Mouse (Mus musculus) midbrain, embryonic 14.5 days (tissue): ENCODE results near the gene Pycr1. TPM values are rescaled to one million over a fixed set of nuclear protein-coding genes. Genes with fewer than 3 reads are reported as not detected.

Experiments
- ATAC-seq: fragments of 200-750 bp; cut with Nextera tagmentation; 2 replicates; pipeline ENCODE4 v1.8.0; 2017; ENCODE audit warnings: moderate number of reproducible peaks, moderate library complexity; ENCODE audit not compliant: low FRiP score, low TSS enrichment
- DNase-seq: peaks from one replicate; pipeline ENCODE4 v3.0.0-alpha.2; 2015
- H3K27ac ChIP-seq: fragments of 300-500 bp; sonication (generic); replicated peaks from 2 replicates; pipeline ENCODE4 v1.5.1; 2014; ENCODE audit warnings: mild to moderate bottlenecking, low read depth, low read length, moderate library complexity
- H3K27me3 ChIP-seq: fragments of 300-500 bp; sonication (generic); 2 replicates; pipeline ENCODE4 v1.6.1; 2014; ENCODE audit warnings: low read length, control low read depth, mixed read lengths; ENCODE audit not compliant: control insufficient read depth, insufficient read depth
- H3K36me3 ChIP-seq: fragments of 300-500 bp; sonication (generic); 2 replicates; pipeline ENCODE4 v1.6.1; 2014; ENCODE audit warnings: low read length, control low read depth; ENCODE audit not compliant: control insufficient read depth, insufficient read depth
- H3K4me1 ChIP-seq: fragments of 300-500 bp; sonication (generic); 2 replicates; pipeline ENCODE4 v1.6.1; 2014; ENCODE audit warnings: mild to moderate bottlenecking, antibody characterized with exemption, low read length, control low read depth; ENCODE audit not compliant: control insufficient read depth, insufficient read depth
- H3K4me2 ChIP-seq: fragments of 300-500 bp; sonication (generic); 2 replicates; pipeline ENCODE4 v1.6.1; 2014; ENCODE audit warnings: mild to moderate bottlenecking, low read length, moderate library complexity
- H3K4me3 ChIP-seq: fragments of 300-500 bp; sonication (generic); replicated peaks from 2 replicates; pipeline ENCODE4 v1.5.1; 2014; ENCODE audit warnings: low read depth, low read length
- H3K9ac ChIP-seq: fragments of 300-500 bp; sonication (generic); replicated peaks from 2 replicates; pipeline ENCODE4 v1.6.1; 2014; ENCODE audit warnings: mild to moderate bottlenecking, low read length, moderate library complexity
- H3K9me3 ChIP-seq: fragments of 300-500 bp; sonication (generic); 2 replicates; pipeline ENCODE4 v1.6.1; 2016; ENCODE audit warnings: low read length, control low read depth, mixed read lengths; ENCODE audit not compliant: control insufficient read depth
- WGBS: fragments of 180-500 bp; shearing (Covaris S2); extraction: QIAGEN DNeasy Blood & Tissue Kit; methylation state at CpG from one replicate; pipeline ENCODE4 v1.1.7; 2014; 5-methylcytosine and 5-hydroxymethylcytosine counted together
- microRNA-seq: library from miRNA; unstranded; fragments of <30 nt; microRNA quantifications from one replicate; pipeline ENCODE4, GENCODE M21; 2016
- polyA plus RNA-seq: library from polyadenylated mRNA; unstranded; fragments of >200 nt; fragmentation: Nextera tagmentation; extraction: Ambion mirVana; gene quantifications from 2 replicates; pipeline ENCODE4 v1.2.1, GENCODE M21; 2014

The Pycr1 gene
- polyA plus RNA-seq, 1 experiment from 2014 or later: 18.5 TPM

DNA sequence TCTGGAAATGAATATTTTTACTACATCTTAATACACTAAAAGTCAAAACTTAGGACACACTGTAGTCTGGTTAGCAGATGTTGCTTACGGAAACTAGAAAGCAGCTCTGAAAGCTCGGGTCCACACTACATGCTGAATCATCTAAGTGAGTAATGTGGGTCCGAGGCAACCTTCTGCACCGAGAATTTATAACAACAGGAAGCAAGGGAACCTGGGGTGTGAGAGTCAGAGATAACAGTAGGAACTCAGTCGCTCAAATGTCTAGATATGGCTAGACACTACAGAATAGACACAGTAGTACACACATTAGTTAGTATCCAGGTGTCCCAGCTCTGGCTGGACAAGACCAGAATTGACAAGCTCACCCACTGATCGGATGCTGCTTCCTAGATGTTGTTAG lies 55.0 kb downstream of the Pycr1 start:
- no peak overlapping the region for H3K9ac ChIP-seq
- H3K27me3 ChIP-seq: no peaks in the 10 kb centered on the region
- no peak overlapping the region for H3K4me3 ChIP-seq
- H3K4me2 ChIP-seq: no peak overlapping the region
- ATAC-seq (no peak), DNase-seq (no peak)
- H3K27ac ChIP-seq: no peak overlapping the region
- H3K9me3 ChIP-seq: no peaks in the 10 kb centered on the region
- no peaks in the 10 kb centered on the region for H3K4me1 ChIP-seq
- over 99% methylated on average over 6 of the region's 6 CpGs for WGBS
- H3K36me3 ChIP-seq: peaks cover 81% of the 10 kb centered on the region

Small RNAs within 50 kb of the gene (microRNA-seq; reads per million reads assigned to microRNA genes)
- 1.3 reads per million for gene Mir6936

Other genes with a start within 250 kb of the Pycr1 start
- gene Nploc4, start 206.1 kb downstream of the Pycr1 start, polyA plus RNA-seq: 32.2 and 41.3 TPM in 2 replicates
- not detected in 2 replicates for gene Tspan10, start 201.1 kb downstream of the Pycr1 start, polyA plus RNA-seq
- 0.32 TPM in 1 of 2 replicates, not detected in the other for gene Pde6g, start 190.3 kb downstream of the Pycr1 start, polyA plus RNA-seq
- 11.2 and 12.5 TPM in 2 replicates for gene Oxld1, start 185.7 kb downstream of the Pycr1 start, polyA plus RNA-seq
- 17.8 and 19.9 TPM in 2 replicates for gene Ccdc137, start 185.7 kb downstream of the Pycr1 start, polyA plus RNA-seq
- gene Arl16, start 176.2 kb downstream of the Pycr1 start, polyA plus RNA-seq: 48.8 and 56.9 TPM in 2 replicates
- gene Mrpl12, start 159.2 kb downstream of the Pycr1 start, polyA plus RNA-seq: 113 and 151 TPM in 2 replicates
- gene Slc25a10, start 151.9 kb downstream of the Pycr1 start, polyA plus RNA-seq: 23.6 and 28.4 TPM in 2 replicates
- 0.18 and 0.21 TPM in 2 replicates for gene Gcgr, start 113.1 kb downstream of the Pycr1 start, polyA plus RNA-seq
- gene Mcrip1, start 94.0 kb downstream of the Pycr1 start, polyA plus RNA-seq: 268 and 318 TPM in 2 replicates
- not detected in 2 replicates for gene Ppp1r27, start 92.6 kb downstream of the Pycr1 start, polyA plus RNA-seq
- gene P4hb, start 70.5 kb downstream of the Pycr1 start, polyA plus RNA-seq: 241 and 300 TPM in 2 replicates
- gene Arhgdia, start 62.1 kb downstream of the Pycr1 start, polyA plus RNA-seq: 353 and 438 TPM in 2 replicates
- 277 and 282 TPM in 2 replicates for gene Alyref, start 45.4 kb downstream of the Pycr1 start, polyA plus RNA-seq
- 210 and 266 TPM in 2 replicates for gene Anapc11, start 45.3 kb downstream of the Pycr1 start, polyA plus RNA-seq
- 0.77 and 0.82 TPM in 2 replicates for gene Npb, start 35.3 kb downstream of the Pycr1 start, polyA plus RNA-seq
- 148 and 181 TPM in 2 replicates for gene Pcyt2, start 25.8 kb downstream of the Pycr1 start, polyA plus RNA-seq
- 38.4 and 39.5 TPM in 2 replicates for gene Sirt7, start 18.5 kb downstream of the Pycr1 start, polyA plus RNA-seq
- gene Mafg, start 10.2 kb downstream of the Pycr1 start, polyA plus RNA-seq: 37.4 and 42.5 TPM in 2 replicates
- gene Myadml2, start 4.4 kb upstream of the Pycr1 start, polyA plus RNA-seq: 0.51 and 1.5 TPM in 2 replicates
- gene Notum, start 17.4 kb upstream of the Pycr1 start, polyA plus RNA-seq: 0.59 and 1.3 TPM in 2 replicates
- 136 and 141 TPM in 2 replicates for gene Aspscr1, start 29.2 kb upstream of the Pycr1 start, polyA plus RNA-seq
- gene Cenpx, start 70.0 kb upstream of the Pycr1 start, polyA plus RNA-seq: 99.1 and 105 TPM in 2 replicates
- gene Lrrc45, start 70.2 kb upstream of the Pycr1 start, polyA plus RNA-seq: 50.4 and 72.1 TPM in 2 replicates
- gene Rac3, start 77.7 kb upstream of the Pycr1 start, polyA plus RNA-seq: 113 and 646 TPM in 2 replicates
- gene Dcxr, start 83.5 kb upstream of the Pycr1 start, polyA plus RNA-seq: 6.0 and 8.6 TPM in 2 replicates
- gene Cbr2, start 88.3 kb upstream of the Pycr1 start, polyA plus RNA-seq: 0.51 TPM in 1 of 2 replicates, not detected in the other
- gene Hmga1b, start 119.0 kb upstream of the Pycr1 start, polyA plus RNA-seq: 2.0 and 2.2 TPM in 2 replicates
- gene Rfng, start 140.4 kb upstream of the Pycr1 start, polyA plus RNA-seq: 83.9 and 102 TPM in 2 replicates
- 303 and 316 TPM in 2 replicates for gene Gps1, start 140.5 kb upstream of the Pycr1 start, polyA plus RNA-seq
- gene Dus1l, start 152.6 kb upstream of the Pycr1 start, polyA plus RNA-seq: 39.4 and 48.0 TPM in 2 replicates
- gene Fasn, start 180.8 kb upstream of the Pycr1 start, polyA plus RNA-seq: 120 and 124 TPM in 2 replicates